Mouse (Mus musculus) right cerebral cortex, postnatal 36 days (tissue): ENCODE measurements around the gene Pafah1b3.
A peak's percentile ranks its signal among the peaks of the same experiment; 100 is the strongest.
"Not testable (repeated sequence)": the region's sequence is repeated elsewhere in the genome, so short reads cannot be mapped to it uniquely, and the experiment has no call there.

Experiments
- DNase-seq, 2 experiments: peaks; one replicate each; pipeline ENCODE4 v3.0.0; 2022; ENCODE audit warnings: low spot score in 2 of 2, mixed read lengths in 1 of 2

The Pafah1b3 gene

GRCm38 (mm10) chr7:25269029-25269428 lies 28.8 kb downstream of the Pafah1b3 start:
- peak in 1 of 2 experiments; percentile 0 for DNase-seq

GRCm38 (mm10) chr7:25268588-25268987 lies 29.2 kb downstream of the Pafah1b3 start:
- no peak for DNase-seq

GRCm38 (mm10) chr7:25267751-25268463 lies 29.9 kb downstream of the Pafah1b3 start:
- DNase-seq: peak; percentile 100

GRCm38 (mm10) chr7:25267301-25267750 lies 30.5 kb downstream of the Pafah1b3 start, which contains the start of gene Cic:
TSS of gene Cic (plus strand) at chr7:25267704.
- DNase-seq: peak; percentile 98 to 99

- no peak for DNase-seq
Measured at GRCm38 (mm10) chr7:25266180-25266962, 31.4 kb downstream of the Pafah1b3 start.

- not testable (repeated sequence) for DNase-seq
Measured at GRCm38 (mm10) chr7:25265743-25266142, 32.0 kb downstream of the Pafah1b3 start.

GRCm38 (mm10) chr7:25263968-25264870 lies 33.6 kb downstream of the Pafah1b3 start:
- DNase-seq: no peak

- DNase-seq: no peak
Measured at GRCm38 (mm10) chr7:25261896-25262295, 35.9 kb downstream of the Pafah1b3 start.

GRCm38 (mm10) chr7:25251822-25252221 lies 46.0 kb downstream of the Pafah1b3 start:
- no peak for DNase-seq

- no peak for DNase-seq
Measured at GRCm38 (mm10) chr7:25251071-25251791, 46.6 kb downstream of the Pafah1b3 start.

GRCm38 (mm10) chr7:25250141-25250972 lies 47.4 kb downstream of the Pafah1b3 start, which contains the start of gene Erf:
TSS of gene Erf (minus strand) at chr7:25250761.
- DNase-seq: peak; percentile 94

- DNase-seq: no peak
Measured at GRCm38 (mm10) chr7:25249314-25250140, 48.3 kb downstream of the Pafah1b3 start.

- no peak for DNase-seq
Measured at GRCm38 (mm10) chr7:25248846-25249313, 48.9 kb downstream of the Pafah1b3 start.

- peak; percentile 70 to 85 for DNase-seq
Measured at GRCm38 (mm10) chr7:25248018-25248647, 49.7 kb downstream of the Pafah1b3 start.

GRCm38 (mm10) chr7:25247498-25247897 lies 50.3 kb downstream of the Pafah1b3 start:
- no peak for DNase-seq

GRCm38 (mm10) chr7:25246759-25247137 lies 51.0 kb downstream of the Pafah1b3 start:
- no peak for DNase-seq

GRCm38 (mm10) chr7:25246079-25246758 lies 51.6 kb downstream of the Pafah1b3 start:
- DNase-seq: no peak
